Mouse (Mus musculus) stomach, postnatal 0 days (tissue): ENCODE measurements around the gene Cwh43.

Source experiments
- CTCF ChIP-seq: IDR thresholded peaks from 2 replicates; pipeline ENCODE4 v1.5.1; 2016; ENCODE audit warnings: antibody characterized with exemption, low read depth, mild to moderate bottlenecking, moderate library complexity
- EP300 ChIP-seq: optimal IDR thresholded peaks from 2 replicates; pipeline ENCODE3; 2016; ENCODE audit warnings: antibody characterized with exemption

DNA sequence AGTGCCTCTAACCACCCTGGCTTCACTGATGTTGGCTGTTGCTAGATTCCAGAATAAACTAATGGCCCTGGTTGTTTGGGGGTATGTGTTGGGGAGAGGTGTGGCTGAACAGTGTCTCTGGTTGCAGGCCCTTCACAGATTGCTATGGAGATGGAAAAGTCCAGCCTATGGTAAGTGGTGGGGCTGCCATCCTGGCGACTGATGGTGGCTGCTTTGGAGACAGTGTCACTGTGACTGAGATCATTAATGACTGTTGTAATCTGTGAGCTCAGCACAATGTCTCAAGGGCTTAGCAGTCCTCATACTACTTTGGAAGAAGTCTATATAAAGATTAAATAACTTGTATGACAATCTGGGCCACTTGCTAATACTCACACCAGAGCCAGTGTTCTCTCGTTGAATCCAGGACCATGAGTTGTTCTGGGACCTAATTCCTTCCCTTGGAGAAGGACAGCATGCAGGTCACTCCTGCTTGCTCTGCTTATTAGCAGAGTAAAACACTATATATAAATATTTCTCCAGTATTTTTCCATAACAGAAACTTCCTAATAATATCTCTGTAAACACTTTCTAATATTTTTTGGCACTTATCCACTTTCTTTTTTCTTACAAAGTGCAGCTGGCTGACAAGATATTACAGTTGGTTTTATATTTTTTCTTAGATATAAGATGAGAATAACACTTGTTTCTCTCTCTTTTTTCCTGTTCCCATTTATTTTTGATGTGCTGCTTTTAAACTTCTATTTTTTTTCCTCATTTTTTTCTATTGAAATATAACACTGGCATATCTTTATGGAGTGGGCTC, 48.8 kb downstream of the Cwh43 start:
- no peak for TF ChIP-seq EP300
- no peak for TF ChIP-seq CTCF
